Mouse (Mus musculus) c-Kit-positive CD71-negative TER-119-negative erythroid progenitor cells, embryonic 14.5 days (primary cell): ENCODE results near the gene Ccdc184.

ENCODE experiments used
- DNase-seq: peaks from one replicate; pipeline ENCODE4 v3.0.0-alpha.2; 2013; ENCODE audit warnings: low read depth

Ccdc184 gene

GRCm38 (mm10) chr15:98166963-98167644, at the start of gene Ccdc184:
Ccdc184 (plus strand) TSS chr15:98167158.
- no peak for DNase-seq

- no peak for DNase-seq
Observed at GRCm38 (mm10) chr15:98119363-98119762, 47.6 kb upstream of the Ccdc184 start.

GRCm38 (mm10) chr15:98120831-98121230, 46.1 kb upstream of the Ccdc184 start:
- DNase-seq = no peak

- no peak for DNase-seq
Observed at GRCm38 (mm10) chr15:98131001-98131400, 36.0 kb upstream of the Ccdc184 start.

GRCm38 (mm10) chr15:98131451-98131850, 35.5 kb upstream of the Ccdc184 start:
- DNase-seq = no peak

GRCm38 (mm10) chr15:98131942-98132655, 34.9 kb upstream of the Ccdc184 start:
- no peak for DNase-seq

GRCm38 (mm10) chr15:98133471-98133870, 33.5 kb upstream of the Ccdc184 start:
- DNase-seq = no peak

- no peak for DNase-seq
Observed at GRCm38 (mm10) chr15:98134034-98134433, 32.9 kb upstream of the Ccdc184 start.

GRCm38 (mm10) chr15:98134666-98135065, 32.3 kb upstream of the Ccdc184 start:
- DNase-seq = no peak

GRCm38 (mm10) chr15:98135671-98136070, 31.3 kb upstream of the Ccdc184 start:
- no peak for DNase-seq

- no peak for DNase-seq
Observed at GRCm38 (mm10) chr15:98136871-98137270, 30.1 kb upstream of the Ccdc184 start.

GRCm38 (mm10) chr15:98139763-98140162, 27.2 kb upstream of the Ccdc184 start:
- no peak for DNase-seq

GRCm38 (mm10) chr15:98140809-98141208, 26.1 kb upstream of the Ccdc184 start:
- DNase-seq = no peak

- DNase-seq = no peak
Observed at GRCm38 (mm10) chr15:98142515-98142914, 24.4 kb upstream of the Ccdc184 start.

GRCm38 (mm10) chr15:98144861-98145507, 22.0 kb upstream of the Ccdc184 start:
- no peak for DNase-seq

GRCm38 (mm10) chr15:98145559-98146181, 21.3 kb upstream of the Ccdc184 start:
- peak; percentile 81 for DNase-seq

- no peak for DNase-seq
Observed at GRCm38 (mm10) chr15:98148356-98148755, 18.6 kb upstream of the Ccdc184 start.

- DNase-seq = no peak
Observed at GRCm38 (mm10) chr15:98149166-98149602, 17.8 kb upstream of the Ccdc184 start.

- no peak for DNase-seq
Observed at GRCm38 (mm10) chr15:98152916-98153315, 14.0 kb upstream of the Ccdc184 start.

GRCm38 (mm10) chr15:98153625-98154024, 13.3 kb upstream of the Ccdc184 start:
- peak; percentile 43 for DNase-seq

- no peak for DNase-seq
Observed at GRCm38 (mm10) chr15:98154146-98154545, 12.8 kb upstream of the Ccdc184 start.

- no peak for DNase-seq
Observed at GRCm38 (mm10) chr15:98154631-98155030, 12.3 kb upstream of the Ccdc184 start.

GRCm38 (mm10) chr15:98155272-98155671, 11.7 kb upstream of the Ccdc184 start:
- DNase-seq = no peak
